Mouse (Mus musculus): ENCODE measurements around the gene Myl6b.
"Not testable (repeated sequence)": the region's sequence is repeated elsewhere in the genome, so short reads cannot be mapped to it uniquely, and the experiment has no call there.

Myl6b gene

GRCm38 (mm10) chr10:128496509-128497077 is 1.9 kb downstream of the Myl6b start:
- in situ Hi-C loops (cut with MboI; ENCODE audit: low pct_unique_long_range_greater_than_20kb in 1 of 2, low sequenced_read_pairs in 2 of 2, unreplicated experiment in 1 of 2), result no loop called here

GRCm38 (mm10) chr10:128495903-128496302 is 2.6 kb downstream of the Myl6b start:
- in situ Hi-C loops (cut with MboI; ENCODE audit: low pct_unique_long_range_greater_than_20kb in 1 of 2, low sequenced_read_pairs in 2 of 2, unreplicated experiment in 1 of 2), result no loop called here

- in situ Hi-C loops (cut with MboI; ENCODE audit: low pct_unique_long_range_greater_than_20kb in 1 of 2, low sequenced_read_pairs in 2 of 2, unreplicated experiment in 1 of 2), result no loop called here
Observed at GRCm38 (mm10) chr10:128495270-128495669, 3.2 kb downstream of the Myl6b start.

- in situ Hi-C loops (cut with MboI; ENCODE audit: low pct_unique_long_range_greater_than_20kb in 1 of 2, low sequenced_read_pairs in 2 of 2, unreplicated experiment in 1 of 2), result no loop called here
Observed at GRCm38 (mm10) chr10:128494667-128495245, 3.7 kb downstream of the Myl6b start.

- in situ Hi-C loops (cut with MboI; ENCODE audit: low pct_unique_long_range_greater_than_20kb in 1 of 2, low sequenced_read_pairs in 2 of 2, unreplicated experiment in 1 of 2), result no loop called here
Observed at GRCm38 (mm10) chr10:128493695-128494666, 4.5 kb downstream of the Myl6b start, which contains the start of gene Myl6. Gene Myl6 (minus strand): TSS chr10:128494145.

- in situ Hi-C loops (cut with MboI; ENCODE audit: low pct_unique_long_range_greater_than_20kb in 1 of 2, low sequenced_read_pairs in 2 of 2, unreplicated experiment in 1 of 2), result no loop called here
Observed at GRCm38 (mm10) chr10:128493319-128493694, 5.2 kb downstream of the Myl6b start.

- in situ Hi-C loops (cut with MboI; ENCODE audit: low pct_unique_long_range_greater_than_20kb in 1 of 2, low sequenced_read_pairs in 2 of 2, unreplicated experiment in 1 of 2), result no loop called here
Observed at GRCm38 (mm10) chr10:128492633-128493311, 5.7 kb downstream of the Myl6b start.

GRCm38 (mm10) chr10:128492051-128492450 is 6.4 kb downstream of the Myl6b start:
- in situ Hi-C loops (cut with MboI; ENCODE audit: low pct_unique_long_range_greater_than_20kb in 1 of 2, low sequenced_read_pairs in 2 of 2, unreplicated experiment in 1 of 2), result not testable (repeated sequence)

GRCm38 (mm10) chr10:128491495-128491894 is 7.0 kb downstream of the Myl6b start:
- in situ Hi-C loops (cut with MboI; ENCODE audit: low pct_unique_long_range_greater_than_20kb in 1 of 2, low sequenced_read_pairs in 2 of 2, unreplicated experiment in 1 of 2), result no loop called here

GRCm38 (mm10) chr10:128490912-128491311 is 7.6 kb downstream of the Myl6b start:
- in situ Hi-C loops (cut with MboI; ENCODE audit: low pct_unique_long_range_greater_than_20kb in 1 of 2, low sequenced_read_pairs in 2 of 2, unreplicated experiment in 1 of 2), result no loop called here

- in situ Hi-C loops (cut with MboI; ENCODE audit: low pct_unique_long_range_greater_than_20kb in 1 of 2, low sequenced_read_pairs in 2 of 2, unreplicated experiment in 1 of 2), result no loop called here
Observed at GRCm38 (mm10) chr10:128490232-128490631, 8.3 kb downstream of the Myl6b start.

GRCm38 (mm10) chr10:128489785-128490184 is 8.7 kb downstream of the Myl6b start:
- in situ Hi-C loops (cut with MboI; ENCODE audit: low pct_unique_long_range_greater_than_20kb in 1 of 2, low sequenced_read_pairs in 2 of 2, unreplicated experiment in 1 of 2), result no loop called here

GRCm38 (mm10) chr10:128489380-128489779 is 9.1 kb downstream of the Myl6b start:
- in situ Hi-C loops (cut with MboI; ENCODE audit: low pct_unique_long_range_greater_than_20kb in 1 of 2, low sequenced_read_pairs in 2 of 2, unreplicated experiment in 1 of 2), result no loop called here

GRCm38 (mm10) chr10:128488776-128489175 is 9.7 kb downstream of the Myl6b start:
- in situ Hi-C loops (cut with MboI; ENCODE audit: low pct_unique_long_range_greater_than_20kb in 1 of 2, low sequenced_read_pairs in 2 of 2, unreplicated experiment in 1 of 2), result no loop called here

- in situ Hi-C loops (cut with MboI; ENCODE audit: low pct_unique_long_range_greater_than_20kb in 1 of 2, low sequenced_read_pairs in 2 of 2, unreplicated experiment in 1 of 2), result no loop called here
Observed at GRCm38 (mm10) chr10:128487861-128488712, 10.4 kb downstream of the Myl6b start.

- in situ Hi-C loops (cut with MboI; ENCODE audit: low pct_unique_long_range_greater_than_20kb in 1 of 2, low sequenced_read_pairs in 2 of 2, unreplicated experiment in 1 of 2), result no loop called here
Observed at GRCm38 (mm10) chr10:128486370-128486769, 12.1 kb downstream of the Myl6b start.

GRCm38 (mm10) chr10:128474366-128474765 is 24.1 kb downstream of the Myl6b start:
- in situ Hi-C loops (cut with MboI; ENCODE audit: low pct_unique_long_range_greater_than_20kb in 1 of 2, low sequenced_read_pairs in 2 of 2, unreplicated experiment in 1 of 2), result no loop called here

- in situ Hi-C loops (cut with MboI; ENCODE audit: low pct_unique_long_range_greater_than_20kb in 1 of 2, low sequenced_read_pairs in 2 of 2, unreplicated experiment in 1 of 2), result no loop called here
Observed at GRCm38 (mm10) chr10:128460270-128460630, 38.2 kb downstream of the Myl6b start.
